Mouse (Mus musculus): ENCODE measurements around the gene Dnajc27. TPM values are rescaled to one million over a fixed set of nuclear protein-coding genes. Genes with fewer than 3 reads are reported as not detected.

The Dnajc27 gene
- total RNA-seq (2021), result 1 to 10 TPM; 8.2 to 9.4 TPM

DNA sequence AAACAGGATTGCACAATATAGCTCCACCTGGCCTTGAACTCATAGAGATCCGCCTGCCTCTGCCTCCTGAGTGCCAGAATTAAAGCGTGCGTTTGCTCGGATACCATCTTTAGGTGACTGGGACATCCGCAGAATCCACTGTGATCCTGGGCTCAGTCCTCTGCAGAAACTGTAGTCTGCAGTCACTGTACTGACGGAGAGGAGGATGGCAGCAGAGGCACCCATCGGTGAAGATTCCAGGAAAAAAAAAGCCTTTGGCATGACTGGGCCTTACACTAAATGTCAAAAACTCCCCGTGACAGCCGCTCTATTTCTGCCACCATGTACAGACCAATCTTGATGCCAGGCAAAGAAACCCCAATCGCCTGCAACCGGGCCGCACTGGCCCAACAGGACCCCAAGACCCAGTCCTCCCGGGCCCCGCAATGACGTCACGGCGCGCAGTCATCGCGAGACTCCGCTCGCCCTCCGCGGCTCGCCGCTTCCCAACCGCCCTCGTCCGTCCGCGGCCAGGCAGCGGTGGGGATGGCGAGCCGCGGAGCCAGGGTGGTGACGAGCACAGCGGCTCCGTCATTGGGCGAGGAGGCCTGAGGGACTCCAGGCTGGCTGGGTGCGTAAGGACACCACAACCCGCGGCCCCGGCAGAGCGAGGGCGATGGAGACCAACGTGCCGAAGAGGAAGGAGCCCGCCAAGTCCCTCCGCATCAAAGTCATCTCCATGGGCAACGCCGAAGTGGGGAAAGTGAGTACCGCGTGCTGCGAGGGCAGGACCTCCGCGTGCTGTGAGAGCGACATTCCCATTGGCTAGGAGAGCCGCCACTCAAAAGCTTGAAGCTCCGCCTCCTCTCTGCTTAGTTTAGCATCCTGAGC, at the start of gene Dnajc27:
Gene Dnajc27 (plus strand): TSS at position 452 of the 870 bp plus-strand sequence.
- DNase-seq, result peak; percentile 97

DNA sequence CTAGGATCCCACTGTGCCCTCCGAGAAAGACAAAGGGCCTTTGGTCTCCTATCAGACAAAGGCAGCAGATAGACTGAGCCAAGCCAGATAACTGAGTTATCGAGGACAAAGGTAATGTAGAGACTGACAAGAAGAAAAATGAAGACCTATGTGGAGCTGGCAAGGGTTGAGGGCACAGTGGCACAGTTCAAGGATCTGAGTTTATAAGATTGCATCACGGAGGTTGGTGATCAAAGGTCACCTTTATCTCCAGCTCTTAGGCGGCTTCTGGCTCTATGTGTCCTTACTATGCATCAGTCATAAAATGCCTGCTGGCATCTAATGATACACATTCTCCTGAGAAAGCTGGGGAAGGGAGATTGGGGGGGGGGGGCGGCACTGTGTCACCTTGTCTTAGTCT, 46.2 kb upstream of the Dnajc27 start:
- no peak for DNase-seq

DNA sequence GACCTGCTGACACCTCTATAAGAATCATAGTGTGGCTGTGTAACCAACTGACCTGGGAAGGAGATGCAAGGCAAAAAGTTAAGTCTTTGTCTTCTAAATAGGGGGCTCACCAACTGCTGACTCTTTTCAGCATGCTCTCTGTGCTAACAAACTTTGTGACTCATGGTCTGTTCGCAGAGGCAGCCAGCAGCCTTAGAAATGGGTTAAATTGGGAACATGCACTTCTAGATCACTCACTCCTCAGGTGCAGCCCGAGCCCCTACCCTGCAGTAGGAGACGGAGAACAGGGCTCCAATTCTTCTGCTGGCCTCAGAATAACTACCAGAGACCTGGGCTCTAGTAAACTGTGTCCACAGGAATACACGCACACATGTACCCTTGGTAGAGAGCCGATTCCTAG, 44.9 kb upstream of the Dnajc27 start:
- DNase-seq, result no peak

DNA sequence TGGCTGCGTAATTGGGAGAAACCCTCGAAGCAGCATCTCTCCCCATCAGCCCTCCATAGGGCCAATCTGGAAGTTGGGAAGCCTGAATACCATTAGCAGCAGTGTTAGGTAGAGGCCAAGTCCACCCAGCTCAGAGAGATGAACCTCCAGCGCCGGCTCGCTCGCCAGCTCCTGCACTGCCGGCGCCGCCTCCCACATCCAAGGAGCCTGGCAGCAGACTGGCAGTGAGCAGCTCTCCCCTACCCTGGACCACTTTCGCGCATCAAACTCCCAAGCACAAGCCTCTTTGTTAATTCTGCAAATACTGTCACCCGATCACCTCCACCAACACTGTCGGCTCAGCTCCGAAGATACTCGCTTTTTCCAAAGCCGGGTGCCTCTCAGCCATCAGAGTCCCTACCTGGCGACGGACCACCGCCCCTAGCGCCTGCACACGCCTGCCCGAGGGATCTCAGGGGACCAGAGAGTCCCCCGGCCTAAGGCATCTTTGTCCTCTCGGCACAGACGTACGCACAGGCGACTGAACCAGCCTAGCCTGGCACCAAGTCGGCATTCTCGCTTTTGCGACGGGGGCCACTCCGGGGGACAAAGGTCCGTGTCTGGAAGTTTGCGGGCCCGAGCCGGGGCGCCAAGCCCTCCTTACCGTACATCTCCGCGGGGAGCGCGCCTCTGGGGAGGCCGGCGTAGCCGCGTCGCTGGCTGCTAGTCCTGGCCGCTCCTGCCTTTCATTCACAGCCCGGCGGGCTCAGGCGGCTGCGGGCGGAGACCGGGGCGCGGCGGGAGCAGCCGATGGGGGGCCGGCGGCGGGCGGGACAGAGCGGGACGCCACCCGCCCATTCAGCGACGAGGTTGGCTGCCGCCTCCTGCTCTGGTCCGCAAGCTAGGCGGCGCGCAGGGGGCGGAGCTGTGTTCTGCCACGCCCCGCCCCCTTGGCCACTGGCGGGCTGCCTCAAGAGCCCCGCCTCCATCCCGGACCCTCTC, 44.0 kb upstream of the Dnajc27 start, which contains the start of gene Efr3b:
Gene Efr3b (minus strand): TSS at position 855 of the 981 bp plus-strand sequence.
- DNase-seq, result peak; percentile 82

DNA sequence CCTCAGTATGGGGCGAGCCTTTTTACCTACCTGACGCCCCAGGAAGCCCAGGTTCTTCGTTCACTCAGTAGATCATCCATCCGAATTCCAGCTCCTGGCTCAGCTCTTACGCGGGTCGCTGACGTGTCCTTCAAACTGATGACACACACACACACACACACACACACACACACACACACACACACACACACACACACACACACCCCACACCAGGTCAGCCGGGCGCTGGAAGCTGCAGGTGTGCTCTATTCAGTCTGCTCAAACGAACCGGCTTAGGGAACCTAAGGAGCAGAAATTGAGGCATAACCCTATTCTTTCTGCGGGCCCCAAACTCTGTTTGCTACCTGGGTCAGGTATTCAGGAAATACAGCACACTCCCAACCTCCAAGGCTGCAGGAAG, 43.3 kb upstream of the Dnajc27 start:
- DNase-seq, result no peak

DNA sequence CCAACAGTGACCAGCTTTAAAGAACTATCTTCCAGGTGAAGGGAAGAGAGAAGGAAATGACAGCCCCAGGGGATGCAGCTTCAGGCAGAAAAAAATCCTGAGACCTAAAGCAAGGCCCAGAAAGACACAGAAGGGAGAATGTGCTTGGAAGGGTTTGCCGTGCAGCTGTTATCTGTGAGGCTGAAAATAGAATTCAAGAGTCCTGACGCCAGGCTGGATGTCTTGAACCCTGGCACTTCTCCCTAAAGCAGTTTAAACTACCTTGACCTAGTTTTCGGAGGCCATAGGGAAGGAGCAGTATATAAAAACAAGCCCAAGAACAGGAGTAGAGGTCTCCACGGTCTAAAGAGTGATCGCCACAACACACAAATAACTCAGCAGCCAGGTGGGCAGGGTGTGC, 40.0 kb upstream of the Dnajc27 start:
- no peak for DNase-seq

DNA sequence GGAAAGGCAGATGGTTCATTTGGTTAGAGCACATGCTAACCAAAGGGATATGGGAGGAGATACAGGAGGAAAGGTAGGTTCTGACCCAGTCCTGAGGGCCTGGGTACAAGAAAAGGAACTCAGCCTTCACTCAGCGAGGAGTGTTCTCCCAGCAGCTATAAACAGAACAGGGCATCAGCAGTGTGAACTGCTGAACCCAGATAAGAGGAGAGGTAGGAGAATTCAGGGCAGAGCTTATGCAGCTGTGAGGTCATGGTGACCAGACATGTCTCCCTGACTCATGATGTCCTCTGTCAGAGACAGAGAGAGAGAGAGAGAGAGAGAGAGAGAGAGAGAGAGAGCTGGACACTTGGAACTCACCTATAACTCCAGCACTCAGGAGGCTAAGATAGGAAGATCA, 36.4 kb upstream of the Dnajc27 start:
- DNase-seq, result no peak

DNA sequence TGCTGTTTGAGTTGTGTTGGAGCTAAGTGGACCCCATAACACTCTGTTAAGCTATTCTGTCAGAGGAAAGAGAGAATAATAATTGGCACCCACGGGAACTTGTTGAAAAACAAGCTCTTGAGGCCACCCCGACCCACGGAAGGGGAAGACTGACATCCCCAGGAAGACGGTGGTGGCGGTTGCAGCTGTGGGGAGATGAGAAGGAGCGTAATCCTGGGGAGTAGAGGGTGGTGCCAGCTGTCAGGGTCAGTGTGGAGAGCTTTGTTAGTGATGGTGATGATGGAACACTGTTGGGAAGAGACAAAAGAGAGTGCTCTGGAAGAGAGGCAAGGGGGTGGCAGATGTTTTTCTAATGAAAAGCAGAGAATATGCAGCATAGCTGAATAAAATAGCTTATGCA, 34.4 kb upstream of the Dnajc27 start:
- DNase-seq, result no peak

DNA sequence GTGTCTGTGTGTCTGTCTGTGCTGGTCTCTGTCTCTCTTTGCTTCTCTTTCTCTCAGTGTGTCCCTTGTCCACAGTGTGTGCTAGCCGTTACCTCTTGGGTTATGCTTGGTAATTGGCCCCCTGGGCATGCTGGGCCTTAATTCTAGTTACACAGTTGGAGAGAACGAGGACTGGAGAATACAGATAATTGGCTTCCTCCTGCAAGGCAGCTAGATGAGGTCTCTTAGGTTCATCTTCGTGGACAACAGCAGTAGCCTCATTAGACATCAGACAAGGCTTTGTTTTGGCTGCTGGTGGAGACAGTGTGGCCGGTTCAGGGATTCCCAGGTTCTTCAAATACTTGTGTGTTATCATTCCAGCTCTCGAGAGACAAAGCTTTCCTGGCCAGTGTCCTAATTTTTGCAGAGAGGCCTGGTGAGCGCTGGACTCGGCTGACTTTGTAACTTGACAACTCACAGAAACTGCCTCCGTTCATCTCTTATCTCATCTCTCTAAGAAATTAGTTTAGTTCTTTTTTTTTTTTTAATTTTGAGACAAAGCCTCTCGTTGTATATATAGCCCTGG, 31.4 kb upstream of the Dnajc27 start:
- peak; percentile 20 for DNase-seq

DNA sequence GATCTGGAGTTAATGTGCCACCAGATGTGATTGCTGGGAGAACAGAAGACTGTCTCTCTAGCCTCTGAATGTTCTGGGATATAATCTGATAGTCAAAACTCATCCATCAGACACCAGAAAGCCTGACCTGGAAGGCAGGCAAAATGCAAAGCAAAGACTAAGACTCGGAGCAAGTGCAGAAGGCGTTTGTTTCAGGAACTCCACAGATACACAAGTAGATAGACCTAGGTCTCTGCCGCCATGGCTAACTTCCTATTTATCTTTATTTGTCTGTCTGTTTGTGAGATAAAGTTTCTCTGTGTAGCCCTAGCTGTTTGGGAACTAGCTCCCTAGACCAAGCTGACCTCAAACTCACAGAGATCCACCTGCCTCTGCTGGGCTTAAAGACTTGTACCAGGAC, 28.7 kb upstream of the Dnajc27 start:
- no peak for DNase-seq

DNA sequence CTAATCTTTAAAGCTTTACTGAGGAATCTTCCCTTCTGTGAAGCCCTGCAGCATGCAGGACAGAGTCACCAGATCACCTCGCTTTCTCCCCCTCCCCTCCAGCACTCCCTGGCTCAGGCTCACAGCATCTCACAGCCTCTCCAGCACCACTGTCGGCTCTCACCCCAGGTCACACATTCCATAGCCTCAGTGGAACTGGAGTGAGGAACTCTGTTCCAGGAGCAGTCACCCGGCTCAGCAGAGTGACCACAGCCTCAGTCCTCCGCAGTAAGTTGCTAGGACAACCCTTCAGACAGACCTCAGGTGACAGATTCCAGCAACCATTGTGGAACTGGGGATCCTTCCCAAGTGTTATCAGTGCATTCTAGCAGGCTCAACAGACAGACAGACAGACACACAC, 27.5 kb upstream of the Dnajc27 start:
- no peak for DNase-seq

DNA sequence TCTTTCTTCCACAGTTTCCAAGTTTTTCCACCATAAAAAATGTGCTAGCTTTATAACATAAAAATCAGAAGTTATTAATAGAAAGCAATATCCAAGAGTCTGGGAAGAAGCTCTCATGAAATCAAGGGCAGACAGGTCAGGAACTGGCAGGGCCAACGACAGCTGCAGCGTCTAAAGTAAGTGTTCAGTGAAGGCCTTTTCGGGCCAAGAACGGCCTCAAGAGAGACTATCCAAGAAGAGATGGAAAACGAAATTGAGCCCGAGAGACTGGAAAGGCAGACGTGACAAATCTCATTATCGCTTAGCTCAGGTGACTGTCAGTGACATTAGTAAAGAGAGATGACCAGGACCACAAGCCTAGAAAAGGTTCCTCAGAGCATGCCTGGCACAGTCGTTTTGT, 24.1 kb upstream of the Dnajc27 start:
- no peak for DNase-seq

DNA sequence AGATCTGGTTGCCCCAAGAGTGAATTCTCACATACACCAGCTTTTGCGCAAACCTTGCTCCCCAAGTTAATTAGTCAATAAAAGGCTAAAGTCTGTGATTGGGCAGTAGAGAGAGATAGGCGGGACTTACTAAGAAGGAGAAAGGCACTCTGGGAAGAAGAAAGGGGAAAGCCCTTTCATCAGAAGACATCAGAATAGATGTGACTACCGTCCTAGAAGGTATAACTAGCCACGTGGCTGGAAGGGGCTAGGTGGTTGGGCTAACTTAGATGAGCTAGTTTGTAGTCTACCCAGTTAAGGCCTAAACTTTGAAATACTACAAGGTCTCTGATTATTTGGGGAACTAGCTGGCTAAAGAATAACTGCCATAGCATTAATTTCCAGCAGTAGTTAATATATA, 22.7 kb upstream of the Dnajc27 start:
- DNase-seq, result no peak

DNA sequence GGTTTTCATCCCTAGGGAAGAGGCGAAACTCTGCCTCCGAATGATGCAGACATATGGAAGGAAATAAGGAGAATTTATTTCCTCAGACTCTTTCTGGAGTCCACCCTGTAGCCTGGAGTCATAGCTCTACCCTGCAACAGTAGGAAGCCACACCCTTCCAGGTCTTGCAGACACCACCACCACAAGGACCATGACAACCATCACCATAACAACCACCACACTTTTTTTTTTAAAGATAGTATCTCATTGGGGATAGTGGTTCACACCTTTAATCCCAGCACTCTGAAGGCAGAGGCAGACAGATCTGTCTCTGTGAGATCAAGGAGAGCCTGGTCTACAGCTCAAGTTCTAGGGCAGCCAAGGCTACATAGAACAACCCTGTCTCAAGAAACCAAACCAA, 16.9 kb upstream of the Dnajc27 start:
- no peak for DNase-seq

DNA sequence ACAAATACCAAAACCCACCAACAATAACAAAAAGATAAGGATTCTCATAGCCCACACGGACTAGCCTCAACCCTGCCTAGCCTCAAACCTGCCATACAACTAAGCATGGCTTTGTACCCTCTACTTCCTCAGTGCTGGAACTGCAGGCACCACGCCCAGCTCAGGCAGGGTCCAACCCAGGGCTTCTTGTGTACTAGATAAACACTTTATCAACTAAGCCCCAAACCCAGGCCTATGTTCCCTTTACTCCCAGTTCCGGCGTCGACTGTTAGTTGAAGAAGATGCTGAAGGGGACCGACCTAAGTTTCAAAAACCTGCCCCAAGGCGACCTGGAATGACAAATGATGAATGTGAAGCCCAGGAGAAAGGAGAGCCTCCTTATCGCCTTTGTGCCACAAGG, 16.4 kb upstream of the Dnajc27 start:
- no peak for DNase-seq

DNA sequence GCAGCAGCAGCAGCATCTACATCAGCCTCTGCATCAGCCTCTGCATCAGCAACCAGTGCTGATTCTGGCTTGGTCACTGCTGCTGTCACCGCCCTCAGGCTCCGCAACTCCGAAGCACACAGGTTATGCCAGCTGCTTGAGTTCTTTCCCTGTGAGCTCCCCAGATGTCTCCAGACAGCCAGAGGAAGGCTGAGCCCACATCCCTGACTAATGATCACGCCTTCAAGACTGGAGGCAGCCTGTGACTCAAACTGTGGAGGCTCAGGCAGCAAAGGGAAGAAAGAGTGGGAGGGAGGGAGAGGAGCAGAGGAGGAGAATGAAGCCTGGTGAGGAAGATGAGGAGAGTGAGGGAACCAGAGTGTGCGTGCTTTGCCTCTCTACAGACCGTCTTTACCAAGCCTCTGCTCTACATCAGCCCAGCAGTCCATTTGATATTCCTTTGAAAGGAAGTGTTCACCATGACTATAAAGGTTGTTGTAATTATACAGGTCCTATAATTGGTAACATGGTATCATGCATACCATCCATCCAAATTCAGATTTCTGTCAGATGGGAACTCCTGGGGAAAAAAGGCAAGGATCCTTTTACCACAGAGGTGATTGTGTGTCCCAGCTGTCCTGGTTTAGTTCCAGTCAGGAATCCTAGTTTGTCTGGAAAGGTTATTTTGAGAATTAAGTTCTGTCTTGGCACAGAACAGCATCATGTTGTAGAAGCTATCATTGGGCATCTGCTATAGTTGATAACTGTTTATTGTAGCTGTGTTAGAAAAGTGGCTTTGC, 15.5 kb upstream of the Dnajc27 start:
- no peak for DNase-seq

DNA sequence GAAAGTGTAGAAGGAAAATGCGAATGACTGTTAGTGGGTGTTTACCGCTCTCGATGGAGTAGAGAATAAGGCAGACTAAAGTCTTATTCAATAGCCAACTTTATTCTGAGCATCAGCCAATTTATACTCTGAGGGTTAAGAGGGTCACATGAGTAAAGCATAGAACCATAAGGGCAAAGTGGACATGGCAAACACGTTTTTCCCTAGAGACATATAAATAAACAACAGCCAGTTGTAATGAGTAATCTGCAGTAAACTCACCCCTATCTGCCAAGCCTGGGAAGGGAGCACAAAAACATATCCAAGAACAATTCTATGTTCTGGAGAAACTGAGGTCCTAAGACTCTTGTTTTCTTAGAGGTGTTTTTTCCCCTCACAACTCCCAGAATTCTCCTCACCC, 13.8 kb upstream of the Dnajc27 start:
- DNase-seq, result no peak

DNA sequence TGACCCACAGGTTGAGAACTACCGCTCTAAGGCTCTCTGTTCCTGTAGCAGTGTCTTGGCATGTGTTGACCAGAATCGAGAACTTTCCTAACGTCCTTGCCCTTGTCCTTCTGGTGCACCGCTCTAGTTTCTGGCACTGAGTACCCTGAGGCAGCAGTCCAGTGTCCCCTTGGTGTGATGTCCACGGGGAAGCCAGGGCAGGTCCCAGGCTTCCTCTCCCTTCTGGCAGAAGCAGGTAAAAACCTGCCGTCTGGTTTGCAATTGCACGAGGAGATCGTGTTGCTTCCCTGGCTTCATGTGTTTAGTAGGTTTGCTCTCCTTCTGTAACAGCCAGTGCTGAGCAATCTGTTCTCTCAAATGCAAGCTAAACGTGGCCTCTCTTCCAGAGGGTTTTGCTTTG, 10.7 kb upstream of the Dnajc27 start:
- no peak for DNase-seq

DNA sequence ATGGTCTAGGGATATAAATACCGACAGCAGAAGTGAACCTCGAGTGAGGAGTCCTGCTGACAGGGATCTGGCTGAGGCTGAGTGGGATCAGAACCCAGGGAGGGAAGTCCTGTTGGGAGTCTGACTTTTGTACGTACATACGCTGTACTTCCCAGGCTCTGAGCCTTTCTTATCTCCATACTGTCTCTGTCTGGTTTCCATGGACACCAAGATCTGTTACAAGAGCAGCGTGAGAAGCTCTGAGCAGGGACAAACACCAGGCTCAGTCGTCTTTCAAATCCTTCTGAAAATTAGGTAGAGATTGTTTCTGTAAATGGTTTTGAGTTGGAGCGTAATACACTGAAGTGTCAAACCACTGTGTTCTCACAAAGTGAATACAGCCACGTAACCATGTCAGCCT, 7.0 kb upstream of the Dnajc27 start:
- DNase-seq, result no peak

DNA sequence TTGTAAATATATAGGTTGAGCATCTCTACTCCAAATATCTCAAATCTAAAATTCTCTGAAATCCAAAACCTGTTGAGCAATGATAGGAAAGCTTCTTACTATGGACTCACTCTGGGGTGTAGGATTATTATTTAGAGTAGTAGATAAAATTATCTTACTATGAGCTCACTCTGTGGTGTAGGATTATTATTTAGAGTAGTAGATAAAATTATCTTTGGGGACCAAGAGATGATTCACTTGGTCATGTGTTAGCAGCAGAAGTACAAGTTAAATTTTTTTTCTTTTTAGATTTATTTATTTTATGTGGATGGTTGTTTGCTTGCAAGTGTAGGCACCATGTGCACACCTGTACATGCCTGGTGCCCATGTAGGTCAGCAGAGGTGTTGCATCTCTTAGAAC, 6.0 kb upstream of the Dnajc27 start:
- no peak for DNase-seq

DNA sequence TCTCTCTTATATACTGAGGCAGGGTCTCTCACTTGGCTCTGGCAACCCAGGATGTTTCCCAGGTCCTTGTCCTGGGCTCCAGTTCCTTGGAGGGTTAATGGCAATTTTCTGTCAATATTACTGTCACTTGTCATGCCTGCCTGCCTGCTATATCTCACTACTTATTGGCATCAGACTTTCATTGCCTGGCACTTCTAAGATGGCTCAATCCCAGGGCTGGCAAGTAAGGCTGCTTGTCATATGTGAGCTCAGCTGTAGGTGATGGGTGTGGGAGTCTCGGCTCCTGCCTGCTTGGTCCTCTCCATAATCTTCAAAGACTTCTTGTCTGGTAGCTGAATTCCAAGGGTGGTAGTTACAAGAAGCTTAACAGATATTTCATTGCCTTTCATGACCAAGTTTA, 4.3 kb upstream of the Dnajc27 start:
- DNase-seq, result no peak

DNA sequence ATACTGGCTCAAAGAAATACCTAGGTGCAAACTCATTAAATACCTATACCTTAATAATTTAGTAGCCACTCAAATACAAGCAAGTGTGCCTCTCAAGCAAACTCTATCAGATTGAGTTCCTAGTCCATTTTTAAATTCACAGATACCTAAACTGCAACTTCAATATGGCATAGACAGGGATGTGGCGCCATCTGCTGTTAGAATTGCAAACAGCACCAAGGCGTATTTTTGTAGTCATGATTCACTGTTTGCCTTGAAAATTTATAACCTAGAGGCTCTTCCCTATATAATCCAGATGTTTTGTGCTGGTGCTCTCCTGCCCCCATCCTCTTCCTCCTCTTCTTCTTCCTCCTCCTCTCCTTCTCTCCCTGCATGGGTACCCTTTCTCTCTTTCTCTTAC, 2.1 kb upstream of the Dnajc27 start:
- peak; percentile 88 for DNase-seq
